Mouse (Mus musculus): ENCODE data around the gene Ctrb1. TPM values are rescaled to one million over a fixed set of nuclear protein-coding genes. Genes with fewer than 3 reads are reported as not detected.

The Ctrb1 gene
- total and polyA plus RNA-seq, 2 experiments from 2014 or later, result not detected

DNA sequence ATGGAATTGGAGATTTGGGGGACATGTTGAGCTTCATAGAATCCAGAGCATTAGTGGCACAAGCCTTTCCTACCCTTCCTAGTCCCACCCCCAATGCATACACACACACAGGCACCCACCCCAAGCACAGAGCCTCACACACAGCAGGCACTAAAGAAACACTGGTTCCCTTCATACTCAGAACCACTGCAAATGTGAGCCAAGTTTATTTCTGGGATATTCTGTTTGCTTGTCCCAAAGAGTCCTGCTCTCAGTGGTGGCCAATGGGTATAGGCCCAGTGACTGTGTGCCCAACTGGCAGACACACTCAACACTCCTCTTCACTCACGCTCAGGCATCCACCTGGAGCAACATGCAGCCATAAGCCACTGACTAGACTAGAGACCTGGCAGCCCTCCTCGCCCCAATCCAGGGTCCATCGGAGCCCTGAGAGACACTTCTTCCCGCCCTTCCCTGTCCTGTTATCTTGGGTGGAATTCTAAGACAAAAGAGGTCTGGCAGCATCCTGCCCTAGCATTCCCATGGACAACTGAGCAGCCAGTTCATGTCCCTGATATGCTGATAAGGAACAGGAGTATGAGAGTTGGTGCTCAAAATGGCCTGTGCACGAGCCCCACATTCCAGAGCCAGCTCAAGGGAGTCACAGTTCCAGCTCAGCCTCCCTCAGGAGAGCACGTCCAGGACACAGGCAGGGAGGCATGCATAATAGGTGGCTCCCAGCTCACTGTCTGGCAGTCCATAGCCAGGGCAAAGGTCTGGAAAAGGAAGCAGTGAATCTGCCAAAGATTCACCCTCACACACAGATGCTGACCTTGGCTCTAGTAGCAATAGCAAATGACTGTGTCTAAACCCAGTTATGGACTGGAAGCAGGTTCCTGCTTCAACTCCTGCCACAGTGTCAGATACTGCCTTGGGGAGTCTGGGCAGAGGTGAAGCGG is 38.7 kb upstream of the Ctrb1 start:
- Histone ChIP-seq H3K9me3 (ENCODE audit: low read length) (no peaks in the 10 kb centered on the region), H3K27me3 (ENCODE audit: insufficient read depth, low read length) (no peaks in the 10 kb centered on the region), H3K36me3 (ENCODE audit: insufficient read depth) (no peaks in the 10 kb centered on the region), H3K4me2 (ENCODE audit: low read depth) (no peak overlapping the region), H3K4me1 (ENCODE audit: insufficient read depth) (peaks cover 12% of the 10 kb centered on the region; the same call in 1 of the 2 replicates), H3K9ac (no peak overlapping the region), H3K27ac (ENCODE audit: low read depth, low read length) (no peak overlapping the region), H3K4me3 (ENCODE audit: low read depth, low read length) (no peak overlapping the region)
- ATAC-seq, result no peak
- WGBS, result 71% methylated on average over 7 of the region's 7 CpGs
- DNase-seq, result no peak
- no peak for TF ChIP-seq CTCF (IDR thresholded peaks at IDR 0.05; ENCODE audit: low read depth)

DNA sequence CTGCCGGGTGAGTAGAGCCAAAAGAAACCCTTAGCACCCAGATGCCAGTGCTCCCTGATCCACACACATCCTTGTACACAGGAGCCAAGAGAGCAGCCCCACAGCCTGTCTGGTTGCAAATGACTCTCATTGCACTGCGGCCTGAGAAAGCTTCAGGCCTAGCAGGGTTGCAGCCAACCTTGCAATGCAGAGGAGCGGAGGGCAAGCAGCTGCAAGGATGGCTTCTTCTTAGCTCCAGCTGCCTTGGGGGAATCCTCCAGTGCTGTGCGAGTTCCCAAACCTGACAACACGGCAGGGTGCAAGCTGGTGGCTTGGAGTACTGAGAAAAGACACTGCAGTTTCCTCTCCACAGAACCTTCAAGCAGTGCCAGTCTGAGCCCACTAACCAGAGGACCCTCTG is 37.7 kb upstream of the Ctrb1 start:
- 70% methylated on average over 5 of the region's 5 CpGs for WGBS
- TF ChIP-seq CTCF (IDR thresholded peaks at IDR 0.05; ENCODE audit: low read depth), result no peak
- Histone ChIP-seq H3K4me2 (ENCODE audit: low read depth) (no peak overlapping the region), H3K27me3 (ENCODE audit: insufficient read depth, low read length) (no peaks in the 10 kb centered on the region), H3K4me1 (ENCODE audit: insufficient read depth) (peaks cover 12% of the 10 kb centered on the region; the same call in 1 of the 2 replicates), H3K4me3 (ENCODE audit: low read depth, low read length) (no peak overlapping the region), H3K9ac (no peak overlapping the region), H3K27ac (ENCODE audit: low read depth, low read length) (no peak overlapping the region), H3K9me3 (ENCODE audit: low read length) (no peaks in the 10 kb centered on the region), H3K36me3 (ENCODE audit: insufficient read depth) (no peaks in the 10 kb centered on the region)
- ATAC-seq (no peak), DNase-seq (no peak)

DNA sequence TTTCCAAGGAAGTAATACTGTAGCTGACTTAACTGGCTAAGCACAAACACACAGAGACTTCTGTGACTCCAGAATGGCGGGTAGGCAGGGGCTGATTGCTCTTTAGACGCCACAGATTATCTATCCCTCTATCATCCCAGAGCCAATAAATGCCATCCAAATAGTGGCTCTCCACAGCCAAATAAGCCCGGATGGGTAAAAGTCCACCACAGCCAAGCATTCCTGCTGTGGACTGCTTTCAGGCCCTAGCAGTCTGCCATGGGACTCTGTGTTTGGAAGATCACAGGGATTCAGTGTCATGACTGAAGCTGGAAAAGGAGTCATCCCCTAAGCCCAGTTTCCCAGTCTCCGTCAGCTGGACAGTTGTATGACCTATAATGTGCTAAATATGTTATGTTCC is 36.7 kb upstream of the Ctrb1 start:
- H3K9me3 ChIP-seq (ENCODE audit: low read length), result no peaks in the 10 kb centered on the region
- H3K4me3 ChIP-seq (ENCODE audit: low read depth, low read length), result no peak overlapping the region
- no peak for ATAC-seq
- peaks cover 8% of the 10 kb centered on the region; the same call in 1 of the 2 replicates for H3K4me1 ChIP-seq (ENCODE audit: insufficient read depth)
- H3K4me2 ChIP-seq (ENCODE audit: low read depth), result no peak overlapping the region
- no peak for DNase-seq
- H3K27ac ChIP-seq (ENCODE audit: low read depth, low read length), result no peak overlapping the region
- no peaks in the 10 kb centered on the region for H3K27me3 ChIP-seq (ENCODE audit: insufficient read depth, low read length)
- no peak for TF ChIP-seq CTCF (IDR thresholded peaks at IDR 0.05; ENCODE audit: low read depth)
- H3K36me3 ChIP-seq (ENCODE audit: insufficient read depth), result no peaks in the 10 kb centered on the region
- H3K9ac ChIP-seq, result no peak overlapping the region
- WGBS, result 88% methylated on average over 4 of the region's 4 CpGs

DNA sequence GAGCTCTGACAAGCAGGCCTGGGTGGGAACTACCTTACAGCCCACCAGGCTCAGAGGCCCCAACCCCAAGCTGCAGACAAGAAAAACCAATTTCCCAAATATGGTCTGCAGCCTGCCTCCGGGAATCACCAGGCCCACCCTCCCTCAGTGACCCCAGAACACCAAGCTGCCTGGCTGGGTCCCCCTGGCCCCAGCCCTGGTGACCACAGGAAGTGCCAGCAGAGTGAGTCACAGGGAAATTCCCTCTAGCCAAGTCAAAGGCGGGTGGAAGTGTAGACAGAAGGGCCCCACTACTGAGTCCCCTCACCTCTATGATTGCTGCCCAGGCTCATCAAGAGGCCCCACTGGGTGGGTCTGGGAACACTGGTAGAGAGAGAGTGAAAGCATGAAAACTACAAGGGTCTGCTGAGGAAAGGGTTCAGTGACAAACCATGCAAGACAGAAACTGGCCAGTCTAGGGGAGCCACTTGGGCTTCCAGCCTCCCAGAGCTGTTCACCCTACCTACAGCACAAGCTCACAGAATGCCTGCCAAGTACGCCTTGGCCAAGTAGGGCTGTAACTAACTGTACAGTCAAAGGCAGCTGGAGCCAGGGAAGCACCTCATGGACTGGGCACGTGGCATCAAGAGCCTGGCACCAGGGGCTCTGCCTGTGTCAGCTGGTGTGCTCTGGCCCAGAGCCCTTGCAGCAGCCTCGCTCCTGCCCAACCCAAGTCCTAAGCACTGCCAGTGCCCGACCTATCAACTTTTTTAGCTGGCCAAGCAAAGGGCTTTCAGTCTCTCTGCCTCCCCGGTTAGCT is 35.5 kb upstream of the Ctrb1 start:
- Histone ChIP-seq H3K4me2 (ENCODE audit: low read depth) (no peak overlapping the region), H3K36me3 (ENCODE audit: insufficient read depth) (no peaks in the 10 kb centered on the region), H3K9ac (no peak overlapping the region), H3K4me3 (ENCODE audit: low read depth, low read length) (no peak overlapping the region), H3K4me1 (ENCODE audit: insufficient read depth) (0 out of 2 replicates have a peak, but pooled peaks cover 4% of the 10 kb centered on the region), H3K9me3 (ENCODE audit: low read length) (no peaks in the 10 kb centered on the region), H3K27me3 (ENCODE audit: insufficient read depth, low read length) (no peaks in the 10 kb centered on the region), H3K27ac (ENCODE audit: low read depth, low read length) (no peak overlapping the region)
- DNase-seq (peak; percentile 71), ATAC-seq (peak; percentile 93)
- no peak for TF ChIP-seq CTCF (IDR thresholded peaks at IDR 0.05; ENCODE audit: low read depth)
- WGBS, result 56% methylated on average over 7 of the region's 7 CpGs

DNA sequence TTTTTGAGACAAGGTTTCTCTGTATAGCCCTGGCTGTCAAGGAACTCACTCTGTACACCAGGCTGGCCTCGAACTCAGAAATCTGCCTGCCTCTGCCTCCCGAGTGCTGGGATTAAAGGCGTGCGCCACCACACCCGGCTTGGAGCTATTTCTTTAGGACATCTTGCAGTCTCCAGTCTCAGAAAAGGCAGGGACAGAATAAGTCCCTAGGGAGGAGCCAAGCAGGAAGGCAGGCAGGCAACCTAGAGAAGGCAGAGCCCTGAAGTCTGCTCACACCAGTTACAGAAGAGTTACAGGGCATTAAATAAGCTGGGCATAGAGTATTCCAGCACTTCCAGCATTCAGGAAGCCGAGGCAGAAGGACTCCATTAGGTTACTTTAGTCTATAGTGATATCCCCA is 34.5 kb upstream of the Ctrb1 start:
- peaks cover 6% of the 10 kb centered on the region; the same call in 1 of the 2 replicates for H3K36me3 ChIP-seq (ENCODE audit: insufficient read depth)
- no peak for DNase-seq
- no peaks in the 10 kb centered on the region for H3K4me1 ChIP-seq (ENCODE audit: insufficient read depth)
- no peaks in the 10 kb centered on the region for H3K27me3 ChIP-seq (ENCODE audit: insufficient read depth, low read length)
- 95% methylated on average over 6 of the region's 6 CpGs for WGBS
- H3K9me3 ChIP-seq (ENCODE audit: low read length), result no peaks in the 10 kb centered on the region
- no peak overlapping the region for H3K9ac ChIP-seq
- TF ChIP-seq CTCF (IDR thresholded peaks at IDR 0.05; ENCODE audit: low read depth), result no peak
- H3K4me3 ChIP-seq (ENCODE audit: low read depth, low read length), result no peak overlapping the region
- ATAC-seq, result no peak
- no peak overlapping the region for H3K4me2 ChIP-seq (ENCODE audit: low read depth)
- no peak overlapping the region for H3K27ac ChIP-seq (ENCODE audit: low read depth, low read length)

DNA sequence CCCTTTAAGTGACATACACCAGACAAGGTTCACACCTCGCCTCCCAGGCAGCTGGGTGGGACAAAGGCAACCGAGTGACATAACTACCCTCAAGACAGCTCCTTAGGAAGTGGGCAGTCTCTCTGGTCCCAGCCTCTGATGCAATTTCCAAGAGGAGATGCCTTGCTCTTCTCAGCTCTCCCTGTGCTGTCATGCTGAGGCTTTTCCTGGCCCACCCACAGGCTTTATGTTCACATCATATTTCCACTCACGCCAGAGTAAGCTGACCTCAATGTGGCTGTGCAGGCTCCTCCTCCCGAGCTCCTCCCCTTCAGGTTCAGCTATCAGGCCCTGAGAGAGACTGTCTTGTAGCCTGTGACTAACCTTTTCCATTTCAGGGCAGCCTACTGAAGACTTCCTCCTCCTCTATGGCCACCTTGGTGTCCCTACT is 29.3 kb upstream of the Ctrb1 start:
- ATAC-seq (no peak), DNase-seq (no peak)
- Histone ChIP-seq H3K4me1 (ENCODE audit: insufficient read depth) (peaks cover 28% of the 10 kb centered on the region), H3K27ac (ENCODE audit: low read depth, low read length) (no peak overlapping the region), H3K9me3 (ENCODE audit: low read length) (no peaks in the 10 kb centered on the region), H3K4me3 (ENCODE audit: low read depth, low read length) (no peak overlapping the region), H3K27me3 (ENCODE audit: insufficient read depth, low read length) (no peaks in the 10 kb centered on the region), H3K9ac (no peak overlapping the region), H3K4me2 (ENCODE audit: low read depth) (no peak overlapping the region), H3K36me3 (ENCODE audit: insufficient read depth) (peaks cover 20% of the 10 kb centered on the region)
- 69% methylated on average over 4 of the region's 4 CpGs for WGBS
- no peak for TF ChIP-seq CTCF (IDR thresholded peaks at IDR 0.05; ENCODE audit: low read depth)
